Comparison of ENCODE assay signal across 10 mouse cellular contexts in the genomic region with DNA sequence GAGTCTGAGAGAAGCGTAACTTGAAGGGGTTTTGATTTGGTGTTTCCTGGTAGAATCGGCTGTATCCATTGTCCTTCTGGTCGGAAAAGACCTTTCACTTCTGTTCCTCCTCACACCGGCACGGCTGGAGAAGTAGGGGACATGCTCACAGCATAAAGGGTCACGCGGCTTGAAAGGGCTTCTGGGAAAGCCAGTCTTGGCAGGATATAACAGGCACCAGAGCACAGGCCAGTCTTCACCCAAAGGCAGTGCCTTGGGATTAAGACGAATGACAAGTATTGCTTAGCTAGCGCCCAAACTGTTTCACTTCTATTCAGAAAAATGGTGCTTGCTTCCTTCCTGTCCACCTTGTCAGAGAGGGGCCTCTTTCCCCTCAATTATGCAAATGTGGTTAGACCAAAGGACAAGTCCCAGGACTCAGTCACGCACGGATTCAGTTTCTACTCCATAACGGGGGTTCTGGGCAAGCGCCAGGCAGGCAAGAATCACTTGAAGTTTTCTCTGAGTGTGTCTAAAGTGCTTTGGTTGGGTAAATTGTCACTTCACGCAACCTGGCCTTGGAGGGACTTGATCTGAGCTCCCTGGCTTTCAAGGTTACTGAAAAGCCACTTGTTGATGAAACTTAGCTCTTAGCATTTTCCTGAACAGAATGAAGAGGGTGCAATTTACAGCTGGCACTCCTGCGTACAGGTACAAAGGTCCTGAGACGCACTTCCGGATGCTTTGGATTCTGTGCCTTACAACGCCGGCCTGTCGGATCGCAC. TPM values are rescaled to one million over a fixed set of nuclear protein-coding genes. Genes with fewer than 3 reads are reported as not detected.
A peak's percentile ranks its signal among the peaks of the same experiment; 100 is the strongest.
DNase-seq lines count a peak whose midpoint lies in the region; ATAC-seq and TF ChIP-seq lines count a peak whose summit lies in the region.
"Had no signal": no experiment of that assay in that cellular context is flagged by ENCODE, and none has a peak within 500 bp of the region (broad histone marks: within the 10 kb centered on the region; RNA-seq: fewer than 3 reads in every experiment).

No protein-coding gene starts in this region.

- no peak overlapping the region for H3K27ac ChIP-seq in midbrain, embryonic 11.5 days (ENCODE audit: low read depth, low read length)
- H3K27ac ChIP-seq in midbrain, embryonic 10.5 days (replicated peaks), result no peak overlapping the region
- peak overlapping the region; percentile 60 for H3K27ac ChIP-seq in intestine, embryonic 15.5 days
- H3K27ac ChIP-seq in lung, embryonic 15.5 days, result no peak overlapping the region
- no peak overlapping the region for H3K27ac ChIP-seq in stomach, postnatal 0 days (replicated peaks)

- H3K4me2 ChIP-seq in midbrain, embryonic 11.5 days, result no peak overlapping the region
- peak overlapping the region; percentile 39 for H3K4me2 ChIP-seq in intestine, embryonic 15.5 days (replicated peaks)
- H3K4me2 ChIP-seq in lung, embryonic 15.5 days, result peak overlapping the region; percentile 32
- peak overlapping the region; percentile 5; the same call in 1 of the 2 replicates for H3K4me2 ChIP-seq in stomach, postnatal 0 days (replicated peaks; ENCODE audit: low read depth)

- no peaks in the 10 kb centered on the region for H3K27me3 ChIP-seq in midbrain, embryonic 11.5 days (ENCODE audit: control insufficient read depth, insufficient read depth, low read length)
- H3K27me3 ChIP-seq in midbrain, embryonic 10.5 days (ENCODE audit: low read depth, poor library complexity, severe bottlenecking), result no peaks in the 10 kb centered on the region
- no peaks in the 10 kb centered on the region for H3K27me3 ChIP-seq in intestine, embryonic 15.5 days (replicated peaks)
- no peaks in the 10 kb centered on the region for H3K27me3 ChIP-seq in lung, embryonic 15.5 days
- H3K27me3 ChIP-seq in stomach, postnatal 0 days (ENCODE audit: control insufficient read depth, insufficient read depth, low read length), result no peaks in the 10 kb centered on the region

- H3K4me3 ChIP-seq in midbrain, embryonic 11.5 days (ENCODE audit: low read depth, low read length), result no peak overlapping the region
- H3K4me3 ChIP-seq in midbrain, embryonic 10.5 days, result no peak overlapping the region
- H3K4me3 ChIP-seq in intestine, embryonic 15.5 days (replicated peaks), result no peak overlapping the region
- H3K4me3 ChIP-seq in lung, embryonic 15.5 days, result no peak overlapping the region
- H3K4me3 ChIP-seq in stomach, postnatal 0 days (ENCODE audit: low read depth, low read length), result no peak overlapping the region

- peaks cover 6% of the 10 kb centered on the region; the same call in 1 of the 2 replicates for H3K4me1 ChIP-seq in midbrain, embryonic 11.5 days (ENCODE audit: control insufficient read depth, insufficient read depth, low read length)
- peaks cover 29% of the 10 kb centered on the region for H3K4me1 ChIP-seq in midbrain, embryonic 10.5 days
- H3K4me1 ChIP-seq in intestine, embryonic 15.5 days (replicated peaks), result peaks cover 15% of the 10 kb centered on the region
- H3K4me1 ChIP-seq in lung, embryonic 15.5 days, result peaks cover 19% of the 10 kb centered on the region
- no peaks in the 10 kb centered on the region for H3K4me1 ChIP-seq in stomach, postnatal 0 days (replicated peaks; ENCODE audit: control insufficient read depth, insufficient read depth)

- ATAC-seq in midbrain, embryonic 11.5 days (ENCODE audit: low FRiP score), result peak; percentile 38; the same call in 1 of the 2 replicates
- ATAC-seq in intestine, embryonic 15.5 days, result peak; percentile 86
- no peak for ATAC-seq in lung, embryonic 15.5 days (ENCODE audit: borderline replicate concordance, extremely low read depth, low FRiP score, low TSS enrichment)
- no peak for ATAC-seq in stomach, postnatal 0 days (ENCODE audit: low FRiP score, low TSS enrichment)

- TF ChIP-seq CTCF in stomach, postnatal 0 days (IDR thresholded peaks at IDR 0.05; ENCODE audit: low read depth), result no peak

- DNase-seq in midbrain, embryonic 11.5 days (ENCODE audit: low spot score, missing footprints), result peak; percentile 82
- DNase-seq in midbrain, embryonic 10.5 days (ENCODE audit: low spot score), result no peak
- no peak for DNase-seq in stomach, postnatal 0 days (ENCODE audit: low spot score)
- no peak for DNase-seq in layer of hippocampus, adult 8-10 months (ENCODE audit: low spot score in 2 of 2)
- DNase-seq in left cerebral cortex, adult 8-10 months (ENCODE audit: low spot score in 2 of 2), result no peak
- DNase-seq: gastrocnemius, postnatal 25 days; retina, postnatal 1 day had no signal

- no peaks in the 10 kb centered on the region for H3K36me3 ChIP-seq in midbrain, embryonic 11.5 days (ENCODE audit: control insufficient read depth, insufficient read depth, low read length)
- no peaks in the 10 kb centered on the region for H3K36me3 ChIP-seq in midbrain, embryonic 10.5 days
- H3K36me3 ChIP-seq in intestine, embryonic 15.5 days, result no peaks in the 10 kb centered on the region
- H3K36me3 ChIP-seq in lung, embryonic 15.5 days, result no peaks in the 10 kb centered on the region
- no peaks in the 10 kb centered on the region for H3K36me3 ChIP-seq in stomach, postnatal 0 days (ENCODE audit: control insufficient read depth, insufficient read depth, low read length)

- WGBS in midbrain, embryonic 11.5 days, result 67% methylated on average over 21 of the region's 21 CpGs
- WGBS in midbrain, embryonic 10.5 days, result 85% methylated on average over 21 of the region's 21 CpGs
- 52% methylated on average over 21 of the region's 21 CpGs for WGBS in intestine, embryonic 15.5 days
- 47% methylated on average over 21 of the region's 21 CpGs for WGBS in lung, embryonic 15.5 days
- 66% methylated on average over 21 of the region's 21 CpGs for WGBS in stomach, postnatal 0 days

- no peak overlapping the region for H3K9ac ChIP-seq in midbrain, embryonic 11.5 days (ENCODE audit: low read length)
- H3K9ac ChIP-seq in intestine, embryonic 15.5 days, result no peak overlapping the region
- no peak overlapping the region for H3K9ac ChIP-seq in lung, embryonic 15.5 days
- no peak overlapping the region for H3K9ac ChIP-seq in stomach, postnatal 0 days (ENCODE audit: low read length)

- TF ChIP-seq EP300 in stomach, postnatal 0 days (optimal IDR thresholded peaks at IDR 0.05), result no peak

- H3K9me3 ChIP-seq in midbrain, embryonic 11.5 days (ENCODE audit: control insufficient read depth, low read length), result no peaks in the 10 kb centered on the region
- H3K9me3 ChIP-seq in midbrain, embryonic 10.5 days (replicated peaks), result no peaks in the 10 kb centered on the region
- no peaks in the 10 kb centered on the region for H3K9me3 ChIP-seq in intestine, embryonic 15.5 days
- H3K9me3 ChIP-seq in lung, embryonic 15.5 days, result no peaks in the 10 kb centered on the region
- H3K9me3 ChIP-seq in stomach, postnatal 0 days (ENCODE audit: control insufficient read depth, low read length), result no peaks in the 10 kb centered on the region

RNA-seq across cellular contexts. Expression of a gene that starts 3.1 kb away (rescaled TPM):
- 0.74 and 0.75 TPM in 2 replicates for polyA plus RNA-seq in midbrain, embryonic 11.5 days (2014; fragmentation: Nextera tagmentation; extraction: Ambion mirVana)
- 0.90 and 0.97 TPM in 2 replicates for polyA plus RNA-seq in midbrain, embryonic 10.5 days (2016; fragmentation: Nextera tagmentation; extraction: Ambion mirVana)
- polyA plus RNA-seq in intestine, embryonic 15.5 days (2015; fragmentation: Nextera tagmentation; extraction: Ambion mirVana), result 1.1 and 1.4 TPM in 2 replicates
- polyA plus RNA-seq in lung, embryonic 15.5 days (2015; fragmentation: Nextera tagmentation; extraction: Ambion mirVana), result 0.52 and 0.67 TPM in 2 replicates
- 2.4 and 2.6 TPM in 2 replicates for polyA plus RNA-seq in stomach, postnatal 0 days (2015; fragmentation: Nextera tagmentation; extraction: Ambion mirVana)
- total RNA-seq in layer of hippocampus, adult 8-10 months (2022), result 1 to 10 TPM; 3.7 to 6.8 (median 5.1) TPM
- total RNA-seq in left cerebral cortex, adult 8-10 months (2022), result 1 to 10 TPM; 5.1 to 7.9 (median 6.4) TPM
- total RNA-seq: common myeloid progenitor, adult 5-6 weeks had no signal

Comparison
In these comparisons a context has a peak if more than half of its experiments do, and no peak if none do; other contexts are left out.
1. ATAC-seq: peak in midbrain, embryonic 11.5 days (single experiment) and intestine, embryonic 15.5 days (single experiment); none in lung, embryonic 15.5 days (single experiment) and stomach, postnatal 0 days (single experiment).